Mouse (Mus musculus): ENCODE data around the gene Ecm2. TPM values are rescaled to one million over a fixed set of nuclear protein-coding genes. Genes with fewer than 3 reads are reported as not detected.

The Ecm2 gene
- 1.8 and 1.9 TPM in 2 replicates for polyA plus RNA-seq (2015; fragmentation: Nextera tagmentation; extraction: Ambion mirVana)

- no peak within 1 kb of the TSS for H3K9ac ChIP-seq (ENCODE audit: low read depth, low read length)
- 23% methylated on average over 4 of the region's 4 CpGs for WGBS
- ATAC-seq, result no peak
- no peaks in the 10 kb centered on the region for H3K9me3 ChIP-seq (replicated peaks; ENCODE audit: control insufficient read depth, low read length, poor library complexity, severe bottlenecking)
- H3K4me1 ChIP-seq (ENCODE audit: control insufficient read depth, insufficient read depth, low read length), result no peaks in the 10 kb centered on the region
- H3K36me3 ChIP-seq (ENCODE audit: control insufficient read depth, insufficient read depth, low read length), result no peaks in the 10 kb centered on the region
- H3K4me2 ChIP-seq (ENCODE audit: low read length), result no peak within 1 kb of the TSS
- no peak within 1 kb of the TSS for H3K4me3 ChIP-seq (ENCODE audit: low read depth, low read length)
- no peak within 1 kb of the TSS for H3K27ac ChIP-seq (ENCODE audit: low read length)
- no peaks in the 10 kb centered on the region for H3K27me3 ChIP-seq (ENCODE audit: control insufficient read depth, insufficient read depth, low read depth, low read length)
These were observed at the start of gene Ecm2 for GRCm38 (mm10) chr13:49504510-49504909. Ecm2 (plus strand) TSS chr13:49504810.

- H3K27me3 ChIP-seq (ENCODE audit: control insufficient read depth, insufficient read depth, low read depth, low read length), result no peaks in the 10 kb centered on the region
- no peak overlapping the region for H3K4me3 ChIP-seq (ENCODE audit: low read depth, low read length)
- H3K9ac ChIP-seq (ENCODE audit: low read depth, low read length), result no peak overlapping the region
- peaks cover 27% of the 10 kb centered on the region for H3K36me3 ChIP-seq (ENCODE audit: control insufficient read depth, insufficient read depth, low read length)
- no peak for ATAC-seq
- no peak overlapping the region for H3K27ac ChIP-seq (ENCODE audit: low read length)
- H3K9me3 ChIP-seq (replicated peaks; ENCODE audit: control insufficient read depth, low read length, poor library complexity, severe bottlenecking), result no peaks in the 10 kb centered on the region
- H3K4me1 ChIP-seq (ENCODE audit: control insufficient read depth, insufficient read depth, low read length), result no peaks in the 10 kb centered on the region
- no peak overlapping the region for H3K4me2 ChIP-seq (ENCODE audit: low read length)
- 93% methylated on average over 4 of the region's 4 CpGs for WGBS
These were observed 44.3 kb upstream of the Ecm2 start for GRCm38 (mm10) chr13:49460276-49460675.

- no peaks in the 10 kb centered on the region for H3K27me3 ChIP-seq (ENCODE audit: control insufficient read depth, insufficient read depth, low read depth, low read length)
- no peaks in the 10 kb centered on the region for H3K4me1 ChIP-seq (ENCODE audit: control insufficient read depth, insufficient read depth, low read length)
- no peak overlapping the region for H3K4me2 ChIP-seq (ENCODE audit: low read length)
- no peaks in the 10 kb centered on the region for H3K9me3 ChIP-seq (replicated peaks; ENCODE audit: control insufficient read depth, low read length, poor library complexity, severe bottlenecking)
- peaks cover 27% of the 10 kb centered on the region for H3K36me3 ChIP-seq (ENCODE audit: control insufficient read depth, insufficient read depth, low read length)
- H3K27ac ChIP-seq (ENCODE audit: low read length), result no peak overlapping the region
- WGBS, result 83% methylated on average over 5 of the region's 5 CpGs
- no peak for ATAC-seq
- H3K9ac ChIP-seq (ENCODE audit: low read depth, low read length), result no peak overlapping the region
- H3K4me3 ChIP-seq (ENCODE audit: low read depth, low read length), result no peak overlapping the region
These were observed 43.8 kb upstream of the Ecm2 start for GRCm38 (mm10) chr13:49460692-49461414.

- 86% methylated on average over 15 of the region's 15 CpGs for WGBS
- ATAC-seq, result no peak
- H3K27me3 ChIP-seq (ENCODE audit: control insufficient read depth, insufficient read depth, low read depth, low read length), result no peaks in the 10 kb centered on the region
- H3K4me3 ChIP-seq (ENCODE audit: low read depth, low read length), result no peak overlapping the region
- H3K36me3 ChIP-seq (ENCODE audit: control insufficient read depth, insufficient read depth, low read length), result peaks cover 27% of the 10 kb centered on the region
- H3K27ac ChIP-seq (ENCODE audit: low read length), result no peak overlapping the region
- no peak overlapping the region for H3K9ac ChIP-seq (ENCODE audit: low read depth, low read length)
- no peaks in the 10 kb centered on the region for H3K9me3 ChIP-seq (replicated peaks; ENCODE audit: control insufficient read depth, low read length, poor library complexity, severe bottlenecking)
- no peaks in the 10 kb centered on the region for H3K4me1 ChIP-seq (ENCODE audit: control insufficient read depth, insufficient read depth, low read length)
- H3K4me2 ChIP-seq (ENCODE audit: low read length), result no peak overlapping the region
These were observed 43.0 kb upstream of the Ecm2 start for GRCm38 (mm10) chr13:49461458-49462132.

GRCm38 (mm10) chr13:49462921-49463320 lies 41.7 kb upstream of the Ecm2 start:
- no peak overlapping the region for H3K9ac ChIP-seq (ENCODE audit: low read depth, low read length)
- H3K27ac ChIP-seq (ENCODE audit: low read length), result no peak overlapping the region
- H3K4me1 ChIP-seq (ENCODE audit: control insufficient read depth, insufficient read depth, low read length), result no peaks in the 10 kb centered on the region
- ATAC-seq, result no peak
- H3K9me3 ChIP-seq (replicated peaks; ENCODE audit: control insufficient read depth, low read length, poor library complexity, severe bottlenecking), result no peaks in the 10 kb centered on the region
- no peak overlapping the region for H3K4me3 ChIP-seq (ENCODE audit: low read depth, low read length)
- H3K27me3 ChIP-seq (ENCODE audit: control insufficient read depth, insufficient read depth, low read depth, low read length), result no peaks in the 10 kb centered on the region
- H3K36me3 ChIP-seq (ENCODE audit: control insufficient read depth, insufficient read depth, low read length), result peaks cover 27% of the 10 kb centered on the region
- H3K4me2 ChIP-seq (ENCODE audit: low read length), result no peak overlapping the region
- WGBS, result 99% methylated on average over 2 of the region's 2 CpGs

- H3K4me1 ChIP-seq (ENCODE audit: control insufficient read depth, insufficient read depth, low read length), result no peaks in the 10 kb centered on the region
- ATAC-seq, result no peak
- WGBS, result 93% methylated on average over 4 of the region's 4 CpGs
- H3K27ac ChIP-seq (ENCODE audit: low read length), result no peak overlapping the region
- no peak overlapping the region for H3K9ac ChIP-seq (ENCODE audit: low read depth, low read length)
- peaks cover 24% of the 10 kb centered on the region for H3K36me3 ChIP-seq (ENCODE audit: control insufficient read depth, insufficient read depth, low read length)
- H3K27me3 ChIP-seq (ENCODE audit: control insufficient read depth, insufficient read depth, low read depth, low read length), result no peaks in the 10 kb centered on the region
- no peaks in the 10 kb centered on the region for H3K9me3 ChIP-seq (replicated peaks; ENCODE audit: control insufficient read depth, low read length, poor library complexity, severe bottlenecking)
- no peak overlapping the region for H3K4me2 ChIP-seq (ENCODE audit: low read length)
- H3K4me3 ChIP-seq (ENCODE audit: low read depth, low read length), result no peak overlapping the region
These were observed 38.7 kb upstream of the Ecm2 start for GRCm38 (mm10) chr13:49465875-49466274.

GRCm38 (mm10) chr13:49466393-49467075 lies 38.1 kb upstream of the Ecm2 start:
- ATAC-seq, result no peak
- H3K4me2 ChIP-seq (ENCODE audit: low read length), result no peak overlapping the region
- 79% methylated on average over 11 of the region's 11 CpGs for WGBS

GRCm38 (mm10) chr13:49467585-49467984 lies 37.0 kb upstream of the Ecm2 start:
- H3K36me3 ChIP-seq (ENCODE audit: control insufficient read depth, insufficient read depth, low read length), result peaks cover 10% of the 10 kb centered on the region; the same call in 1 of the 2 replicates
- no peak for ATAC-seq
- no peak overlapping the region for H3K4me3 ChIP-seq (ENCODE audit: low read depth, low read length)
- H3K9ac ChIP-seq (ENCODE audit: low read depth, low read length), result no peak overlapping the region
- no peaks in the 10 kb centered on the region for H3K4me1 ChIP-seq (ENCODE audit: control insufficient read depth, insufficient read depth, low read length)
- no peak overlapping the region for H3K4me2 ChIP-seq (ENCODE audit: low read length)
- no peaks in the 10 kb centered on the region for H3K9me3 ChIP-seq (replicated peaks; ENCODE audit: control insufficient read depth, low read length, poor library complexity, severe bottlenecking)
- no peak overlapping the region for H3K27ac ChIP-seq (ENCODE audit: low read length)
- 88% methylated on average over 2 of the region's 2 CpGs for WGBS
- H3K27me3 ChIP-seq (ENCODE audit: control insufficient read depth, insufficient read depth, low read depth, low read length), result no peaks in the 10 kb centered on the region

More at GRCm38 (mm10) chr13:49466393-49467075, 38.1 kb upstream of the Ecm2 start:
- no peak overlapping the region for H3K27ac ChIP-seq (ENCODE audit: low read length)
- peaks cover 18% of the 10 kb centered on the region for H3K36me3 ChIP-seq (ENCODE audit: control insufficient read depth, insufficient read depth, low read length)
- H3K9ac ChIP-seq (ENCODE audit: low read depth, low read length), result no peak overlapping the region
- H3K4me1 ChIP-seq (ENCODE audit: control insufficient read depth, insufficient read depth, low read length), result no peaks in the 10 kb centered on the region
- H3K27me3 ChIP-seq (ENCODE audit: control insufficient read depth, insufficient read depth, low read depth, low read length), result no peaks in the 10 kb centered on the region
- no peak overlapping the region for H3K4me3 ChIP-seq (ENCODE audit: low read depth, low read length)
- no peaks in the 10 kb centered on the region for H3K9me3 ChIP-seq (replicated peaks; ENCODE audit: control insufficient read depth, low read length, poor library complexity, severe bottlenecking)

- Histone ChIP-seq H3K27ac (ENCODE audit: low read length) (no peak overlapping the region), H3K36me3 (ENCODE audit: control insufficient read depth, insufficient read depth, low read length) (peaks cover 6% of the 10 kb centered on the region; the same call in 1 of the 2 replicates), H3K27me3 (ENCODE audit: control insufficient read depth, insufficient read depth, low read depth, low read length) (no peaks in the 10 kb centered on the region), H3K4me2 (ENCODE audit: low read length) (no peak overlapping the region), H3K9ac (ENCODE audit: low read depth, low read length) (no peak overlapping the region), H3K9me3 (replicated peaks; ENCODE audit: control insufficient read depth, low read length, poor library complexity, severe bottlenecking) (no peaks in the 10 kb centered on the region), H3K4me1 (ENCODE audit: control insufficient read depth, insufficient read depth, low read length) (no peaks in the 10 kb centered on the region), H3K4me3 (ENCODE audit: low read depth, low read length) (no peak overlapping the region)
- WGBS, result 93% methylated on average over 5 of the region's 5 CpGs
- ATAC-seq, result no peak
These were observed 35.6 kb upstream of the Ecm2 start for GRCm38 (mm10) chr13:49469002-49469401.
